Mouse (Mus musculus): ENCODE measurements around the gene Olfr1048.
"Not testable (repeated sequence)": the region's sequence is repeated elsewhere in the genome, so short reads cannot be mapped to it uniquely, and the experiment has no call there.

The Olfr1048 gene

GRCm38 (mm10) chr2:86240189-86240588, at the start of gene Olfr1048:
Gene Olfr1048, minus strand, starts transcription at chr2:86240289.
- no peak for ATAC-seq (ENCODE audit: low TSS enrichment)

- not testable (repeated sequence) for ATAC-seq (ENCODE audit: low TSS enrichment)
These were observed 38.9 kb upstream of the Olfr1048 start, which contains the start of gene Olfr1051 for GRCm38 (mm10) chr2:86278988-86279387. Gene Olfr1051, minus strand, starts transcription at chr2:86279088.

- not testable (repeated sequence) for ATAC-seq (ENCODE audit: low TSS enrichment)
These were observed 18.1 kb upstream of the Olfr1048 start, which contains the start of gene Olfr1049 for GRCm38 (mm10) chr2:86258228-86258627. Gene Olfr1049, minus strand, starts transcription at chr2:86258328.

- ATAC-seq (ENCODE audit: low TSS enrichment), result no peak
These were observed 8.8 kb downstream of the Olfr1048 start, which contains the start of gene Olfr1047 for GRCm38 (mm10) chr2:86231301-86231700. Gene Olfr1047, minus strand, starts transcription at chr2:86231401.

GRCm38 (mm10) chr2:86219214-86219613, 20.9 kb downstream of the Olfr1048 start, which contains the start of gene Olfr1046:
Gene Olfr1046, minus strand, starts transcription at chr2:86219314.
- ATAC-seq (ENCODE audit: low TSS enrichment), result no peak

GRCm38 (mm10) chr2:86202909-86203308, 37.2 kb downstream of the Olfr1048 start, which contains the start of gene Olfr1045:
Gene Olfr1045, minus strand, starts transcription at chr2:86203009.
- no peak for ATAC-seq (ENCODE audit: low TSS enrichment)

GRCm38 (mm10) chr2:86195863-86196262, 44.2 kb downstream of the Olfr1048 start:
- no peak for ATAC-seq (ENCODE audit: low TSS enrichment)

- no peak for ATAC-seq (ENCODE audit: low TSS enrichment)
These were observed 54.5 kb downstream of the Olfr1048 start, which contains the start of gene Olfr52 for GRCm38 (mm10) chr2:86185583-86185982. Gene Olfr52, minus strand, starts transcription at chr2:86185683.
